Mouse (Mus musculus) lung, embryonic 16.5 days (tissue): Measurements from ENCODE around the gene Psen1. TPM values are rescaled to one million over a fixed set of nuclear protein-coding genes. Genes with fewer than 3 reads are reported as not detected.

Source experiments
- ATAC-seq: fragments of 200-750 bp; cut with Nextera tagmentation; 2 replicates; pipeline ENCODE4 v1.8.0; 2017; ENCODE audit warnings: low read depth, mild to moderate bottlenecking, moderate library complexity
- H3K27ac ChIP-seq: fragments of 300-500 bp; sonication (generic); 2 replicates; pipeline ENCODE4 v1.5.1; 2014; ENCODE audit warnings: mild to moderate bottlenecking, control low read depth, low read length
- H3K27me3 ChIP-seq: fragments of 300-500 bp; sonication (generic); 2 replicates; pipeline ENCODE4 v1.6.1; 2014; ENCODE audit warnings: low read depth, low read length, mixed read lengths; ENCODE audit not compliant: control insufficient read depth, insufficient read depth
- H3K36me3 ChIP-seq: fragments of 300-500 bp; sonication (generic); 2 replicates; pipeline ENCODE4 v1.6.1; 2014; ENCODE audit warnings: low read length; ENCODE audit not compliant: control insufficient read depth, insufficient read depth
- H3K4me1 ChIP-seq: fragments of 300-500 bp; sonication (generic); replicated peaks from 2 replicates; pipeline ENCODE4 v1.6.1; 2014; ENCODE audit warnings: low read length, mixed read lengths; ENCODE audit not compliant: control insufficient read depth, insufficient read depth
- H3K4me2 ChIP-seq: fragments of 300-500 bp; sonication (generic); 2 replicates; pipeline ENCODE4 v1.6.1; 2014; ENCODE audit warnings: low read depth, low read length, control low read depth
- H3K4me3 ChIP-seq: fragments of 300-500 bp; sonication (generic); 2 replicates; pipeline ENCODE4 v1.5.1; 2014; ENCODE audit warnings: mild to moderate bottlenecking, low read length, control low read depth
- H3K9ac ChIP-seq: fragments of 300-500 bp; sonication (generic); 2 replicates; pipeline ENCODE4 v1.6.1; 2014; ENCODE audit warnings: low read length, control low read depth
- H3K9me3 ChIP-seq: fragments of 300-500 bp; sonication (generic); 2 replicates; pipeline ENCODE4 v1.6.1; 2016; ENCODE audit warnings: low read length; ENCODE audit not compliant: control insufficient read depth
- whole genome bisulfite sequencing: fragments of 180-500 bp; shearing (Covaris S2); extraction: QIAGEN DNeasy Blood & Tissue Kit; methylation state at CpG from one replicate; pipeline ENCODE4 v1.1.7; 2014; 5-methylcytosine and 5-hydroxymethylcytosine counted together
- polyA plus RNA-seq: library from polyadenylated mRNA; unstranded; fragments of >200 nt; fragmentation: Nextera tagmentation; extraction: Ambion mirVana; gene quantifications from 2 replicates; pipeline ENCODE4 v1.2.1, GENCODE M21; 2015

Gene Psen1
- polyA plus RNA-seq, 1 experiment from 2014 or later: 56.6 TPM

DNA sequence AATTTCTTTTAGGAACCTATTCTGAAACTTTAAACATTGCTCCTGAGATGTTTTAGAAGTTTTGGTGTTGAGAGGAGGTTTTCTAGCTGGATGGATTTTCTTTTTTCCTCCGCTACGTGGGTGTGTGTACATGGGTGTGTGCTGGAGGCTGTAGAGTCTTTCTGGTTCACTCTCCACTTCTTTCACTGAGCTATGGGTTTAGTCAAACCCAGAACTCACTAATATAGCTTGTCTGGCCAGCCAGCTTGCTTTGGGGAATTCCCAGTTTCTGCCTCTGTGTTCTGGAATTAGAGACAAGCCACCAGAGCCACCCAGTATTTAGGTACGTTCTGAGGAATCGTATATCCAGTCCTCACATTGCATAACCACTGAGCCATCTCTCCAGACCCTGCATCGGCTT lies 6.1 kb downstream of the Psen1 start:
- Histone ChIP-seq H3K36me3 (no peaks in the 10 kb centered on the region), H3K4me3 (no peak overlapping the region), H3K4me2 (no peak overlapping the region), H3K9ac (no peak overlapping the region), H3K27me3 (no peaks in the 10 kb centered on the region), H3K27ac (no peak overlapping the region), H3K9me3 (no peaks in the 10 kb centered on the region), H3K4me1 (peaks cover 7% of the 10 kb centered on the region)
- 91% methylated on average over 5 of the region's 5 CpGs for WGBS
- no peak for ATAC-seq

DNA sequence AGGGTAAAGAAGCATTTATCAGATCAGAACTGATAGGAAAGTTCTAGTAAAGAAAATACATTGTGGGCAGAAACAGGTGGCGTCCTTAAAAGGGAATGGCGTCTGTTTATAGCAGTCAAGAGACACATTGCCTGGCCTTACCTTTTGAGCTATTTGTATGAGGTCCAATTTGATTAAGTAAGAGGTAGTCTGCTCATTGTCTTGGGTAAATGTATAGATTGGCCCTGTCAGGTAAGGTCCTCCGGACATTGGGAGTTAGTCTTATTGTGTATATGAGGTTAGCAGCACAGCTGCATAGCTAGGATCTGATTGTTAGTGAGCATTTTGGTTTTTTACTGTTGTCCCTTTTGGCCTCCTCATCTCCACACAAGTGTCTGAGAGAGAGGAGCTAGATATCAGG lies 6.7 kb downstream of the Psen1 start:
- Histone ChIP-seq H3K27me3 (no peaks in the 10 kb centered on the region), H3K36me3 (no peaks in the 10 kb centered on the region; the same call in 1 of the 2 replicates), H3K4me1 (peaks cover 2% of the 10 kb centered on the region), H3K4me2 (no peak overlapping the region), H3K9ac (no peak overlapping the region), H3K27ac (no peak overlapping the region), H3K9me3 (no peaks in the 10 kb centered on the region), H3K4me3 (no peak overlapping the region)
- ATAC-seq: no peak
- WGBS: 97% methylated on average over 3 of the region's 3 CpGs

DNA sequence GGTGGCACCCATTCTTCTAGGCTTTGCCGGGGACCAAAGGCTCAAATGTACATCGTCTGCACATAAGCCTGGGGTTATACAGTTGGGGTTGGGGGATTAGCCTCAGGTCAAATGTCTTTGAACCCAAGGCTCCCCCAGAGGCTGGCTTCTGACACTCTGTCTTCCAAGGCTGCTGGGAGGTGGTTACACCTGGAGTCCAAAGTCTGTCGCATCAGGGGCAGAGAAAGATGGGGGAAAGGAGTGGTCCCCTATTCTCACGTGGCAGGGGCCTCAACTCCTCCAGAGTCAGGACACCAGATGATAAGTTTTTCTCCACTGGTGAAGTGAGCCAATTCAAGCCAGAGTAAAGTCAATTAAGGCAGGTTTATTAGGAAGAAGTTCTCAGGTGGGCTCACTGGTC lies 10.7 kb downstream of the Psen1 start:
- no peak for ATAC-seq
- H3K27ac ChIP-seq: no peak overlapping the region
- H3K4me2 ChIP-seq: no peak overlapping the region

DNA sequence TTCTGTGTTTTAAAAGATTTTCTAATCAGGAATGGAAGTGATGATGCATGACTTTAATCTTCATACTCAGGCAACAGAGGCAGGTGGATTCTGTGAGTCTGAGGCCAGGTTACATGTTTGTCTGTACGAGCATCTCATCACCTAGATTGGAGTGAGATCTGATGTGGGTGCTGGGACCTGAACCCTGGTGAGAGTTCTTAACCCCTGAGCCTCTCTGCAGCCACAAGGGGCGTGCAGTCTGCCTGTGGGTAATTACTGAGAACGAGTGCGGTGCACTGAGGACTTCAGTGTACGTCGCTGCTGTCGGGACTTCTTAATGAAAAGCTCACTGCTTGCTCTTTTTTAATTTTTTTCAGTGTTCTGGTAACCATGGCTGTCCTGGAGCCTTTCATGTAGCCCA lies 13.7 kb downstream of the Psen1 start:
- H3K27ac ChIP-seq: no peak overlapping the region
- ATAC-seq: no peak
- H3K9ac ChIP-seq: no peak overlapping the region

More for the DNA sequence above, 10.7 kb downstream of the Psen1 start:
- peaks cover 6% of the 10 kb centered on the region; the same call in 1 of the 2 replicates for H3K36me3 ChIP-seq
- no peaks in the 10 kb centered on the region for H3K9me3 ChIP-seq
- H3K4me1 ChIP-seq: no peaks in the 10 kb centered on the region
- 85% methylated on average over 4 of the region's 4 CpGs for WGBS
- no peaks in the 10 kb centered on the region for H3K27me3 ChIP-seq
- no peak overlapping the region for H3K4me3 ChIP-seq
- H3K9ac ChIP-seq: no peak overlapping the region

DNA sequence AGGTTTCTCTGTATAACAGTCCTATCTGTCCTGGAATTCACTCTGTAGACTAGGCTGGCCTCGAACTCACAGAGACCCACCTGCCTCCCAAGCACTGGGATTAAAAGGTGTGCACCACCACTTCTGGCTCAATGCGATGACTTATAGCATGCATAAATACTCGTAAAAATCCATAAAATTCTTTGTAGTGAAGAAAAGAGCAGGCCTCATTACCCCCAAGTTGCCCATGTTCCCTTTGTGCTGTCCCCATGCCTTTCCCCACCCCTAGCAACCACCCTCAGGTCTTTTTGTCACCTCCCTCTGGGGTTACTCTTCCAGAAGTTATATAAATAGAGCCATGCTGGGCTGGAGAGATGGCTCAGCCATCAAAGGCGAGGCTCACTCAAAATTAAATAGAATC lies 14.8 kb downstream of the Psen1 start:
- no peaks in the 10 kb centered on the region for H3K4me1 ChIP-seq
- H3K27ac ChIP-seq: no peak overlapping the region
- H3K27me3 ChIP-seq: no peaks in the 10 kb centered on the region
- WGBS: 85% methylated on average over 4 of the region's 4 CpGs
- no peak for ATAC-seq
- H3K4me3 ChIP-seq: no peak overlapping the region
- H3K36me3 ChIP-seq: peaks cover 8% of the 10 kb centered on the region; the same call in 1 of the 2 replicates
- H3K4me2 ChIP-seq: no peak overlapping the region
- no peaks in the 10 kb centered on the region for H3K9me3 ChIP-seq
- H3K9ac ChIP-seq: no peak overlapping the region

More for the DNA sequence above, 13.7 kb downstream of the Psen1 start:
- Histone ChIP-seq H3K4me2 (no peak overlapping the region), H3K4me3 (no peak overlapping the region), H3K27me3 (no peaks in the 10 kb centered on the region), H3K9me3 (no peaks in the 10 kb centered on the region), H3K36me3 (peaks cover 8% of the 10 kb centered on the region; the same call in 1 of the 2 replicates), H3K4me1 (no peaks in the 10 kb centered on the region)
- WGBS: 90% methylated on average over 7 of the region's 7 CpGs

DNA sequence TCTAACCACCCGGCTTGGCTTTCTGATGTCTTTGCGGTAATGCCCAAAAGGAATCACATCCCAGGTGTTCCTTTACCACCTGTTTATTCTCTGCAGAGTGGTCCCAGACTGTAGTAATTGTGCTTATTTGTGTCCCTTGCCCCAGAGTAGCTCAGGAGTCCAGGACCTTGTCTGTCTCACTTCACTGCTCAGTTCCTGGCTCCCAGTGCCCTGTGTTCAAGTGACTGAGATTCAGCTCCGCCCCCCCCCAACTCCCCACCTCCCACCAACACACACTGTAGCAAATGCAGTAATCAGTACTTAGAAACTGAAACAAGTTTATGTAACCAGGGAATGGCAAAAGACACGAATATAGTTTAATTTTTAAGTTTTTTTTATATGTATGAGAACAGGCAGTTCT lies 19.0 kb downstream of the Psen1 start:
- Histone ChIP-seq H3K4me2 (no peak overlapping the region), H3K4me3 (no peak overlapping the region), H3K27ac (no peak overlapping the region), H3K9ac (no peak overlapping the region), H3K27me3 (no peaks in the 10 kb centered on the region), H3K9me3 (no peaks in the 10 kb centered on the region), H3K36me3 (peaks cover 2% of the 10 kb centered on the region; the same call in 1 of the 2 replicates), H3K4me1 (no peaks in the 10 kb centered on the region)
- 89% methylated on average over 4 of the region's 4 CpGs for WGBS
- ATAC-seq: no peak

DNA sequence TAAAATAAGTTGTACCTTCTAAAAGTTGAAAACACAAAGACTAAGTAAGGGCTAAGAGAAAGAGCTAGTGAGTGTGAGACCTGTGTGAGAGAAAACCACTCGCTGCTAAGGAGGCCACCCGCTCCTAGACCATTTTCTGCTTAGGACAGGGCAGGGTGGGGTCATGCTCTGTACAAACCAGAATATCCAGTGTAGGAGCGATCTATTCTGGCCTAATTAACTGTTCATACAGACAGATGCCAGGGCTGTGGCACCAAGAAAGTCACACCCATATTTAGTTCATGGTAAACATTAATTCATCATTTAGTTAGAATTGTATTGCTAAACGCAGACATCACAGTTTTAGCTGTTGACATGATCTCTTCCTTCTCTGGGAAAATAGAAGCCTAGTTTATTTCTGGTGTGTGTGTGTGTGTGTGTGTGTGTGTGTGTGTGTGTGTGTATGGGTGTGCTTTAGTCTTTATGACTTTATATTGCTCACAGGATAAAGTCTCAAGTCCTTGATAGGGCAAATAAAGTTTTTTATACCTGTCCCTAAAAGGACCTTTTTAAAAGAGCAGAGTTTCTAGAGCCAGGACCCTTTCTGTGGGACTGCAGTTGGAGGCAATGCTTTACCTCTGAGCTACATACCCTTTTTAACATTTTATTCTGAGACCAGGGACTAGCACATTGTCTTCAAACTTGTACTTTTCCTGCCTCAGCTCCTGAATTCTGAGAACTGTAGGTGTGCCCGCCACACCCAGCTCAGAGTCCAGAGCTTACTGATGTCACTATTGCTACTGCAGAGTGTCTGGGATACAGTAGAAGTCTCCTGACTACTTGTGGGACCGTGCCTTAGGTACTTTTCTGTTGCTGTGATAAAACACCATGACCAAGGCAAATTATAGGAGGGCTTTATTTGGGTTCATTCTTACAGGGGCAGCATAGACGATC lies 20.5 kb downstream of the Psen1 start:
- Histone ChIP-seq H3K4me2 (no peak overlapping the region), H3K9me3 (no peaks in the 10 kb centered on the region), H3K27ac (no peak overlapping the region), H3K36me3 (peaks cover 12% of the 10 kb centered on the region), H3K27me3 (no peaks in the 10 kb centered on the region), H3K4me3 (no peak overlapping the region), H3K9ac (no peak overlapping the region), H3K4me1 (no peaks in the 10 kb centered on the region)
- WGBS: 75% methylated on average over 7 of the region's 7 CpGs
- ATAC-seq: no peak

DNA sequence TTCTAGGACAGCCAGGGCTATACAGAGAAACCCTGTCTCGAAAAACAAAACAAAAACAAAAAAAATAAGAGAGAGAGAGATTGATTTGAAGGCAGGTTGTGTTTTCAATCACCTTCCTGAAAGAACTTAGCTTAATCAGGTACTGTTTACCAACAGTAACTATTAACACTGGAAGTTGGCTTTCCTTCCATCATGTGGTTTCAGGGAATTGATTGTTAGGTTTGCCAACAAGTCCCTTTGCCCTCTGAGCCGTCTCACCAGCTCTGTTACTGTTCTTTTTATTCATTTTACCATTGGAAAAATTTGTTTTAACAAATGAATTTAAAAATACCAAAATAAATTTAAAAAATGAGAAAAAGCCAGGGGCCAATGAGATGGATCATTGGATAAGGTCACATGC lies 22.0 kb downstream of the Psen1 start:
- no peak for ATAC-seq
- peaks cover 14% of the 10 kb centered on the region for H3K36me3 ChIP-seq
- no peak overlapping the region for H3K27ac ChIP-seq
- H3K4me3 ChIP-seq: no peak overlapping the region
- H3K9ac ChIP-seq: no peak overlapping the region
- H3K9me3 ChIP-seq: no peaks in the 10 kb centered on the region
- H3K4me1 ChIP-seq: no peaks in the 10 kb centered on the region
- 88% methylated on average over 2 of the region's 2 CpGs for WGBS
- no peaks in the 10 kb centered on the region for H3K27me3 ChIP-seq
- no peak overlapping the region for H3K4me2 ChIP-seq

DNA sequence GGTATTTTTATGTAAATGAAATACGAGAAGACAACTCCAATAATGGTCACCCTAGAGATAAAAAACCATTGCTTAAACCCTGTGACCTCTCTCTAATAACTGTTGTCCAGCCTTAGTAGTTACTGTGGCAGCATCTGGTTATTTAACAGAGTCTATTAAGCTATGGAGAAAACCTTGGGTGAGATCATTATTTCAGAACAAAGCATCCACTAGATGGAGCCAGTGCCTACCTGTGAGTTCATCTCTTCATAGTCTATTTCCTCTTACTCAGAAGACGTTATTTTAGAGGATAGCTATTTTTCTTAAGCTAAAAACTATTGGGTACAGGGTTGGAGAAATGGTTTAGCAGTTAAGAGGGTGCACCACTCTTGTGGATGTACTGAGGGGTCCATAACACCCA lies 25.8 kb downstream of the Psen1 start:
- Histone ChIP-seq H3K27me3 (no peaks in the 10 kb centered on the region), H3K9me3 (no peaks in the 10 kb centered on the region), H3K27ac (no peak overlapping the region), H3K4me1 (no peaks in the 10 kb centered on the region), H3K4me2 (no peak overlapping the region), H3K4me3 (no peak overlapping the region), H3K36me3 (peaks cover 24% of the 10 kb centered on the region), H3K9ac (no peak overlapping the region)
- WGBS: 37% methylated on average over 2 of the region's 2 CpGs
- ATAC-seq: 0 out of 2 replicates have a peak, but pooled peaks have one; percentile 43
